Mouse (Mus musculus): ENCODE measurements around the gene Golga3.

Golga3 gene

DNA sequence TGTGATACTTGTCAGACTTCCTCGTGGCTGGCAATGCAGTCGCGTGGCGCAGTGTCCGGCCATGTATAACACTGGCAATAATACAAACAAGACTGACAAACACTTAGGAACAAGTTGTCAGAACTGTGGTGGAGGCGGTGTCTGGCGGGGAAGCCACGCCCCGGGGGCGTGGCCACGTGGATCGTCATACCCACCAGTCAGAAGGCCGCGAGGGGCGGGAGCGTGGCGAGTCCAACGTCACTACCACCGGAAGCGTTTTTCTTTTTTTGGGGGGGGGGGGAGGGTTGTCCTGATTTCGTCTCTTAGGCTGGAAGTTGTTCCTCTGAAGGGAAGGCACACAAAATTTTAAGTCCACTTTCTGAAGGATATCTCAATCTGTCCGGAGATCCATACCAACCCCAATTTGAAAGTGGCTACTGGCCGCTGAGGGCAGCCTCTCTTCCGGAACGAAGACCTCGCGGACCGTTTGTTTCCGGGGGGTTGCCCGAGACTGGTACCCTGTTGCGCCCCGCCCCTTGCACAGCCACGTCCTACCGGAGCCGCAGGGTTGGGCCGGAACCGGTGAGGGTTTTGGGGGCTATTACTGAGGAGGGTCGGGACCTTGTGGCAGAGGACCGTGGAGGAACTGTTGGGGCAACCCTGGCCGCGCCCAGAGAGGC is at the start of gene Golga3:
Gene Golga3, plus strand, starts transcription at position 340 of the 659 bp plus-strand sequence.
- peak; percentile 98 for DNase-seq (ENCODE audit: low read depth, low spot score)

DNA sequence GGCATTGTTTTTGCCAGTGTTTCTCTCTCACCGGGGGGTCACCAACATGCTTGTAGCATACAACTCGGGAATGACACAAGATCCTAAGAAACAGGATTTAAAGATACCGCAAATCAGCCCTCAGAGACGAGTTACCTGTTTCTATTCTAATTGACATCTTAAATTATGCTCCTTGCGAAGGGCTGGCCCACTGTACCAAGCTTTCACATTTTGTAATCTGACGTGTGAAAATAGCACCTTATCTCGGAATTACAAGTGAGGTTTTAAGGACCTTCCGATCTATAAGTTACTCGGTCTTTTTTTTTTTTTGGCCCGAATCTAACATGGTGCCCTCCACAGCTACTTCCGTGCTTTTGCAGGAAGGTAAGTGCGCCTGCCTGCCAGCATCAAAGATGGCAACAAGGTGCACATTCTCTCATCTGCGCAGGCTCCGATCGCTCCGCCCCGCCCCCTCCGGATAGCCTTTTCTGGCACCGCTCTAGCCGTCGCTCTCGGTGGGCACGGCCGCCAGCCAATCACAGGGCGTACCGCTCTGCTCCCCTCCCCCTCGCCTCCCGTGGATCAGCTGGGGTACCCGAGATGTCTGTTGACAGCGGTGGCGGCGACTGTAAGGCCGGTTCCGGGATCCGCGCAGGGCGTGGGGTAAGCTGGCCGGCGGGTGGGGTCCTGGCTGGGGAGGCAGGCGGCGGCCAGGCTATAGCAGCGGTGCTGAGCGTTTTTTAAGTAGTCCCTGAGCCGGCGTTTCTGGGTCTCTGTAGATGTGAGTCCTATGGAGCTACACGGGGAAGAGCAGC is 41.0 kb upstream of the Golga3 start, which contains the start of gene Chfr:
Gene Chfr, plus strand, starts transcription at position 550 of the 794 bp plus-strand sequence.
- DNase-seq (ENCODE audit: low read depth, low spot score): peak; percentile 99

DNA sequence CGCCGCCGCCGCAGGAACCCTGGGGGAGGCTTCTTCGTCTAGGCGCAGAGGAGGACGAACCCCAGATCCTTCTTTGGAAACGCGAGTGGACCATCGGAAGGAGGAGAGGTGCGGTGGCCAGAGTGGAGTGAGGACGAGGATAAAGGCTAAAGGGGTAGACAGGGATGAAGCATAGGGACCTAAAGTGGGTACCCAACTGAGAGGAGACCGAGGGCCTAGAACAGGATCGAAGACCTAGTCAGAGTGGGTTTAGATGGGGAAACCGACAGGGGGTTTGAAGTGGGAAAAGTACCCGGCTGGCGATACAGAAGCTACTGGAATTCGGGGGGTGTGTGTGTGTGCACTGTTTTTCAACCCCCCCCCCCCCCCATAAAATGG is 40.4 kb upstream of the Golga3 start:
- DNase-seq (ENCODE audit: low read depth, low spot score): no peak

DNA sequence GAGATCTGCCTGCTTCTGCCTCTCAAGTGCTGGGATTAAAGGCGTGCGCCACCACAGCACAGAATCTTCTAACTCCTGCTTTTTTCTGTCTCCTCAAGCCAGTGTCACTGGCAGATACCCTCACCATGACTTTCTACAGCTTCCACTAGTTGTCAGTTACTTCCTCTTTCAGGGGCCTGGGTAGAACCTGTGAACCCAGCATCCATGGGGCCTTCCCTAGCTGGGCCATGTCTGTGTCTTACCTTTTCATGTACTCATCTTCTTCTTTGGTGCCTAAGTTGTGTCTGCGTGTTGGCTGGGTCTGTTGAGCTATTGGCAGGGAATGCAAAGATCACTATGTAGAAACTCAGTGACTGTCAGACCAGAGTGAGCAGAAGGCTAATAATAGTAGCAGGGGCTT is 38.7 kb upstream of the Golga3 start:
- DNase-seq (ENCODE audit: low read depth, low spot score): no peak

GRCm38 (mm10) chr5:110139325-110139724 is 37.2 kb upstream of the Golga3 start:
- DNase-seq (ENCODE audit: low read depth, low spot score): no peak

DNA sequence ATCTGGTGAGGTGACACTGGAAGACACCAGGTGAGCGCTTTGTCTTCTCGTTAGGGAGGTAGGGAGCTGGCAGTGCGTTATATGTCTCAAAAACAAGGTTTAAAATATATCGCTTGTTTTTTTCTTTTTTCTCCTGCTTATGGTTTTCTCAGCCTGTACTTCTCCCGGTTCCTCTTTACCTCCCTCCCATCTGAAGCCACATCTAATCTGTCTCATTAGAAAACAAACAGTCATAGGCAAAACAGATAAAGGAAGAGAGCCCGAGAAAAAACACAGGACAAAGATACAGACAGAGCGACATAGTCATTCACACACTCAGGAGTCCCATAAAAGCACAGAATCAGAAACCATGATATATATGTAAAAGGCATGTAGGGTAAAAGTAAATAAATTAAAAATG is 36.1 kb upstream of the Golga3 start:
- no peak for DNase-seq (ENCODE audit: low read depth, low spot score)

- DNase-seq (ENCODE audit: low read depth, low spot score): no peak
Observed at GRCm38 (mm10) chr5:110142309-110142708, 34.2 kb upstream of the Golga3 start.

- DNase-seq (ENCODE audit: low read depth, low spot score): peak; percentile 13
Observed at GRCm38 (mm10) chr5:110143007-110143406, 33.5 kb upstream of the Golga3 start.

- DNase-seq (ENCODE audit: low read depth, low spot score): no peak
Observed at GRCm38 (mm10) chr5:110169374-110169773, 7.1 kb upstream of the Golga3 start.

- no peak for DNase-seq (ENCODE audit: low read depth, low spot score)
Observed at GRCm38 (mm10) chr5:110177021-110177420, 520 bp downstream of the Golga3 start.

- no peak for DNase-seq (ENCODE audit: low read depth, low spot score)
Observed at GRCm38 (mm10) chr5:110178628-110179027, 2.1 kb downstream of the Golga3 start.

GRCm38 (mm10) chr5:110181716-110182115 is 5.2 kb downstream of the Golga3 start:
- no peak for DNase-seq (ENCODE audit: low read depth, low spot score)

DNA sequence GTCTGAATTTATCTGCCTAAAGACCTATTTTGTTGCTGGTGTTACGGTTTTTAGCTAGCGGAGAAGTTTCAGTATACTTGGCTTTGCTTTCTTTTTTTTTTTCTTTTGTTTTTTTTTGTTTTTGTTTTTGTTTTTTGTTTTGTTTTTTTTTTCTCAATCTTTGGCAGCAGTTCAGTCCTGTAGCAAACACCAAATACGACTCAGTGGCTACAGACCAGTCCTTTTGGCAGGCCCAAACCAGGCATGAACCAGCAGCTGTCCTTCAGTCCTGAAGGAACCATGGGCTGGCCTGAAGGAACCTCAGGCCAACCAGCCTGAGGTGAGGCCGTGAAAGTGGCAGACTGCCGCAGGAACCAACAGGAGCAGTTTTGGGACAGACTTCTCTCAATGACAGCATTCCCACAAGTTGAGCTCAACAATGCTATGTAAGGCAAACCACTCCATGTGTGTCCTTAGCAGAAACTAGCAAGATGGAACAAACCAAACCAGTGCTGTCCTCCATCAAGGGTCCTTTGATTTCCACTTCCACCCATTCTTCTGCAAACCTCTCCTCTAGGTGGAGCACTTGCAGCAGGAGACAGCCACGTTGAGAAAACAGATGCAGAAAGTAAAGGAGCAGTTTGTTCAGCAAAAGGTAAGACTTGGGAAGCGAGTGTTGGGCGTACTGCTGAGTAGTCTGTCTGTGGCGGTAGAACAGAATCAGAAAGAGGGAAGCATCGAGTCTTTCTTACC is 26.8 kb downstream of the Golga3 start:
- DNase-seq (ENCODE audit: low read depth, low spot score): peak; percentile 11

DNA sequence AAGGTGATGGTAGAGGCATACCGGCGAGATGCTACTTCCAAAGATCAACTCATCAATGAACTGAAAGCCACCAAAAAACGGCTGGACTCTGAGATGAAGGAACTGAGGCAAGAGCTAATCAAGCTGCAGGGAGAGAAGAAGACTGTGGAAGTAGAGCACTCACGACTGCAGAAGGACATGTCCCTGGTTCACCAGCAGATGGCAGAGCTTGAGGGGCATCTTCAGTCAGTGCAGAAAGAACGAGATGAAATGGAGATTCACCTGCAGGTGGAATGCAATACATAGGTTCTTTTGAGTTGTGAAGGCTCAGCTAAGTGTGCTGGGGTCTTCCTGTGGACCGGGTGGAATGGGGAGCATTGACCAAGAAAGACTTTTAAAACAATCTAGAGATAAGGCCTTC is 28.3 kb downstream of the Golga3 start:
- DNase-seq (ENCODE audit: low read depth, low spot score): peak; percentile 19

GRCm38 (mm10) chr5:110211312-110211711 is 34.8 kb downstream of the Golga3 start:
- DNase-seq (ENCODE audit: low read depth, low spot score): no peak

- DNase-seq (ENCODE audit: low read depth, low spot score): no peak
Observed at GRCm38 (mm10) chr5:110216780-110217179, 40.3 kb downstream of the Golga3 start.

DNA sequence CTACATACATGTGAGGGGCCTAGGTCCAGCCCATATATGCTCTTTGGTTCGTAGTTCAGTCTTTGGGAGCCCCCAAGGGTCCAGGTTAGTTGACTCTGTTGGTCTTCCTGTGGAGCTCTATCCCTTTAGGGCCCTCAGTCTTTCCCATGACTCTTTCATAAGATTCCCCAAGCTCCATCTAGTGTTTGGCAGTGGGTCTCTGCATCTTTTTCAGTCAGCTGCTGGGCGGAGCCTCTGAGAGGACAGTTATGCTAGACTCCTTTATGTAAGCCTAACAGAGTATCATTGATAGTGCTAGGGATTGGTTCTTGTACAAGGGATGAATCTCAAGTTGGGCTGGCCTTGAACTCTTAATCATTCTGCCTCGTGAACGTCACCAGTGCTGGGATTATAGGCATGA is 43.8 kb downstream of the Golga3 start:
- no peak for DNase-seq (ENCODE audit: low read depth, low spot score)

DNA sequence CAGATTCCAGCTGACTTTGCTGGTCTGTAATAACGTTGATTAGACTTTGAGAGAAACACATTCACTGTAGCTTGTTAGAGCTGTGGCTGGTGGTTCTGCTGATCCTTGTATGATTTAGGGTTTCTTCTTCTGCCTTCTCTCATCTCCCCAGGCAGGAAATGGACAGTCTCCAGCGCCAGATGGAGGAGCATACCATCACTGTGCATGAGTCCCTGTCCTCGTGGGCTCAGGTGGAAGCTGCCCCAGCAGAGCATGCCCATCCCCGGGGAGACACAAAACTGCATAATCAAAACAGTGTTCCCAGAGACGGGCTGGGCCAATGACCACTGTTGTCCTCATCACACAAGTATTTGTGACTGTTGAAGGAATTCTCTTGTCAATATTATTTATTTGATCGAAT is 46.3 kb downstream of the Golga3 start:
- no peak for DNase-seq (ENCODE audit: low read depth, low spot score)

GRCm38 (mm10) chr5:110225056-110225455 is 48.6 kb downstream of the Golga3 start:
- DNase-seq (ENCODE audit: low read depth, low spot score): no peak

DNA sequence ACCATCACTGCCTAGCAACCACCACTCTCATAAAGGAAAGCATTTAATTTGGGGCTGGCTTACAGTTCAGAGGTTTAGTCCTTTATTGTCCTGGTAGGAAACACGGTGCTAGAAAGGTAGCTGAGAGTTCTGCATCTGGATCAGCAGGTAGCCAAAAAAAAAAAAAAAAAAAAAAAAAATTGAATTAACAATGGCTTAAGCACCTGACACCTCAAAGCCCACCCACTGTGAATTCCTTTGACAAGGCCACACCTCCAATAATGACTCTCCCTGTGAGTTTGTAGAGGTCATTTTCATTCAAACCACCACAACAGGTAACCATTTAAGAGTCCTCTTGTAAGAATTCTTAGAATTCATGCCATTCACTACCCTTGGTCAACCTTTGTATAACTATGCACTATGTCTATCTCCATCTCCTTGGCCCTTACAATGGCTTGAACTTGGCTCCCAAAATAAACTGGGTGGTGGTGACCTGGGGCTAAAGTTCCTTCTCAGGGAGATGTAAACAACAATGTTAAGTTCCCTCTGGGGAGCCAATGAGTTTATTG is 50.9 kb downstream of the Golga3 start:
- DNase-seq (ENCODE audit: low read depth, low spot score): no peak

GRCm38 (mm10) chr5:110230401-110230779 is 53.9 kb downstream of the Golga3 start:
- DNase-seq (ENCODE audit: low read depth, low spot score): no peak

All from CD4-positive helper T cell, adult 2 months (primary cell).